Mouse (Mus musculus): ENCODE measurements around the gene Ctdnep1. TPM values are rescaled to one million over a fixed set of nuclear protein-coding genes. Genes with fewer than 3 reads are reported as not detected.

Ctdnep1 gene
- polyA plus RNA-seq, 1 experiment = 75.8 TPM

DNA sequence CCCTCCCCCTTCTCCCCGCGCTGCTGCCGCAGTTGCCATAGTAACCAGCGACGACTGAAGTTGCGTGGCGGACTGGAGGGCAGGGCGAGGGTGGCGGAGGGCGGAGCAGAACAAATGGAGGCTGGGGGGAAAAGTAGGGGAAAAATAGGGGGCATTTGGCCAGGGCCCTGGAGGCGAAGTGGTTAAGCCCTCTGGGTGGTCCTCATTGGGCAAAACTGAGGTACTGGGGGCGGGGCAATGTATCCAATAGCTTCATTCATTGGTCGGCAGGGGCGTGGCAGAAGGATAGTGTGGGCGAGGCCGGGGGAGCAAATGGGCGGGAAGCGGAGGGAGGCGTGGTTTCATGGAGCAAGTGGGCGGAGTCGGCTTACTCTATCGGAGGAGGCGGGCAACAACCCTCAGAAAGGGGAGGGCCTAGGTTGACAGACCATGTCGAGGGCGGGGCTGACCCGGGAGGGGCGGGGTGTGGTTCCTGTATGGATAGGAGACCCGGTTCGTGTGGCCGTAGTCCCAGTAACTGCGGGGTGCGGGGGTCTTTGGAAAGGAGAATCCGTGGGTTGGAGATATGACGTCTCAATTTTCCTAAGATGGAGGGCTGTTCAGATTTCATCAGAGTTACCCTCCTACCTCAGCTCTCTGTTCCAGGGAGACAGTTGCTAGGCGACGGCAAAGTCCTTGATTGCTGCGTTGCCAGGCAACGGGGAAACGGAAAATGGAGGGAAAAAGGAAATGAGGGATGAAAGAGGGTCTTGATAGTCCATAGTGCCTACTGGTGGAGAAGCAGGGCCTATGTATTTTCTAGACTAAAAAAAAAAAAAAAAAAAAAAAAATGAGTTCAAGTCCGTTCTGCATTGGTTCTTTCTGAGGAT is 40.5 kb downstream of the Ctdnep1 start:
- H3K27ac ChIP-seq (ENCODE audit: insufficient read depth, low read length) = no peak overlapping the region
- peak; percentile 77 to 88 for DNase-seq (ENCODE audit: low read depth in 1 of 2, low spot score in 2 of 2)
- 5% methylated on average over 39 of the region's 40 CpGs for WGBS
- H3K4me1 ChIP-seq (ENCODE audit: control insufficient read depth, insufficient read depth, insufficient read length) = peaks cover 11% of the 10 kb centered on the region; the same call in 1 of the 2 replicates
- H3K36me3 ChIP-seq (ENCODE audit: control insufficient read depth, insufficient read depth, low read length) = no peaks in the 10 kb centered on the region
- peak overlapping the region; percentile 56 for H3K4me3 ChIP-seq (ENCODE audit: extremely low read depth, insufficient read depth, insufficient read length)
- TF ChIP-seq CTCF (IDR thresholded peaks at IDR 0.05; ENCODE audit: extremely low read depth, insufficient read depth, insufficient read length, insufficient replicate concordance) (no peak), POLR2A (IDR thresholded peaks at IDR 0.05; ENCODE audit: low read depth, low read length) (no peak)
- no peaks in the 10 kb centered on the region for H3K27me3 ChIP-seq (ENCODE audit: control insufficient read depth, insufficient read depth, low read length)

DNA sequence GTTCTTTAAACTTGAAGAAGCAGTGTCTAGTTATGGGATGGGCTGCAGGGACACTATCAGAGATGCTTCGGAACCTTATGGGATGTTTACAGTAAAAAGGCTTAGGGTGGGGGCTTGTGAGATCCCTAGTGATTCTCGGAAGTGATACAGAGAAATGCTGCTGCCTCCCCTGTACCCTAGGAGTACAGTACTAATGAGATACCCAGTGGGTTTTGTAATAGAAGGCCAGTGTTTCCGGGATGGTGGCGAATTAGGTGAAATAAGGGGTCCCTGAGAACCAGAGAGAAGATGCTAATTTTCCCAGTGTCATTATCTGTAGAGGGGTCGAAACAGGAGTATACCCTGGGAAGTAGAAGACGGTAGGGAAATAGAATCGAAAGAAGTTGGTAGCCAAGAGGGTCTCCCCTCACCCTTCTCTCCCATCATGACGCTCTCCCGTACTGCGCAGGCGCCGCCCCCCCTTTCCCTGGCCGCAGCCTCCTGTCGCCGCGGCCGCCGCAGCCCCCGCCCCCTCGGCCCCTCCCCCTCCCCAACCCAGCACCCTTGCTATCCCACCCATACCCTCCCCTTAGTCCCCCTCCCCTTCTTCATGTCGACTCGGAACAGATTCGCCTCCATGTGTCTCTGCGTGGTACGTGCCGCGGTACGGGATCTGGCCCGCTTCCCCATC is 42.7 kb downstream of the Ctdnep1 start:
- H3K36me3 ChIP-seq (ENCODE audit: control insufficient read depth, insufficient read depth, low read length) = no peaks in the 10 kb centered on the region
- 66% methylated on average over 24 of the region's 29 CpGs for WGBS
- TF ChIP-seq POLR2A (IDR thresholded peaks at IDR 0.05; ENCODE audit: low read depth, low read length) (no peak), CTCF (IDR thresholded peaks at IDR 0.05; ENCODE audit: extremely low read depth, insufficient read depth, insufficient read length, insufficient replicate concordance) (no peak)
- no peak overlapping the region; the same call in 1 of the 2 replicates for H3K4me3 ChIP-seq (ENCODE audit: extremely low read depth, insufficient read depth, insufficient read length)
- H3K4me1 ChIP-seq (ENCODE audit: control insufficient read depth, insufficient read depth, insufficient read length) = peaks cover 9% of the 10 kb centered on the region; the same call in 1 of the 2 replicates
- no peak overlapping the region for H3K27ac ChIP-seq (ENCODE audit: insufficient read depth, low read length)
- H3K27me3 ChIP-seq (ENCODE audit: control insufficient read depth, insufficient read depth, low read length) = no peaks in the 10 kb centered on the region
- no peak for DNase-seq (ENCODE audit: low read depth in 1 of 2, low spot score in 2 of 2)

DNA sequence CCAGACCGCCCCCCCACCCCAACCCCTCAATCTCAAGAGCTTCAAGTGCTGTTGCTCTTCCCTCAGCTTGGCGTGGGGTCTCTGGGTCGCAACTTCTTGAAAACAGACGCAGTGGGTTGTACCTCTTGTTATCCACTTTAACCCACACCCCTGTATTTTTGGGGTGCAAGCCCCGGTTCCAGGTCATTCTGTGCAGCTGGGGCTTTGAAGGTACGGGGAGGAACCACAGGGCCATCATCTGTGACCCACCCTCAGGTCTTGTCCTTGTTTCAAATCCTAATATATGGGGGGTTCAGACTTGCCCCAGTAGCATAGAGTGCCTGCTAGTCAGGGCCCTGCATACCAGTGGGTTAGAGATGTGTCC is 43.2 kb downstream of the Ctdnep1 start:
- H3K36me3 ChIP-seq (ENCODE audit: control insufficient read depth, insufficient read depth, low read length) = no peaks in the 10 kb centered on the region
- TF ChIP-seq CTCF (IDR thresholded peaks at IDR 0.05; ENCODE audit: extremely low read depth, insufficient read depth, insufficient read length, insufficient replicate concordance) (no peak), POLR2A (IDR thresholded peaks at IDR 0.05; ENCODE audit: low read depth, low read length) (no peak)
- no peak overlapping the region for H3K27ac ChIP-seq (ENCODE audit: insufficient read depth, low read length)
- DNase-seq (ENCODE audit: low read depth in 1 of 2, low spot score in 2 of 2) = no peak
- H3K4me1 ChIP-seq (ENCODE audit: control insufficient read depth, insufficient read depth, insufficient read length) = peaks cover 13% of the 10 kb centered on the region; the same call in 1 of the 2 replicates
- no peak overlapping the region; the same call in 1 of the 2 replicates for H3K4me3 ChIP-seq (ENCODE audit: extremely low read depth, insufficient read depth, insufficient read length)
- no peaks in the 10 kb centered on the region for H3K27me3 ChIP-seq (ENCODE audit: control insufficient read depth, insufficient read depth, low read length)
- 70% methylated on average over 6 of the region's 6 CpGs for WGBS

DNA sequence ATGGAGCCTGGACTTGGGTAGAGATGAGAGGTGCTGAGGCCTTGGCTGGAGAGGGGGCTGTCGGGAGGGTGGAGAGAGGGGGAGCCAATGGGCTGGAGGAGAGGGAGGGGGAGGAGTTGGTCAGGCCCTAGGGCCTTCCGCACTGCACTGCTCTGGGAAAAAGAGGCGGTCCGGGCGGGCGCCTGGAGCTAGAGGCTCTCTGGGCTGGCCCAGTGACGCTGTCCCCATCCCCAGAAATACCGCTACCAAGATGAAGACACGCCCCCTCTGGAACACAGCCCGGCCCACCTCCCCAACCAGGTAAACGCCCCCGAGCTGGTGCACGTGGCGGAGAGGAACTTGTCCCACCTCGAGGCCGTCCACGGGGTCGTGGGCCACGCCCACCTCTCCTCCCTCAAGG is 45.7 kb downstream of the Ctdnep1 start:
- no peak for TF ChIP-seq CTCF (IDR thresholded peaks at IDR 0.05; ENCODE audit: extremely low read depth, insufficient read depth, insufficient read length, insufficient replicate concordance)
- TF ChIP-seq POLR2A (IDR thresholded peaks at IDR 0.05; ENCODE audit: low read depth, low read length) = no peak
- no peak overlapping the region for H3K4me3 ChIP-seq (ENCODE audit: extremely low read depth, insufficient read depth, insufficient read length)
- no peak overlapping the region for H3K27ac ChIP-seq (ENCODE audit: insufficient read depth, low read length)
- H3K27me3 ChIP-seq (ENCODE audit: control insufficient read depth, insufficient read depth, low read length) = no peaks in the 10 kb centered on the region
- WGBS = 76% methylated on average over 19 of the region's 19 CpGs
- no peaks in the 10 kb centered on the region for H3K36me3 ChIP-seq (ENCODE audit: control insufficient read depth, insufficient read depth, low read length)
- no peak for DNase-seq (ENCODE audit: low read depth in 1 of 2, low spot score in 2 of 2)
- H3K4me1 ChIP-seq (ENCODE audit: control insufficient read depth, insufficient read depth, insufficient read length) = peaks cover 17% of the 10 kb centered on the region; the same call in 1 of the 2 replicates

DNA sequence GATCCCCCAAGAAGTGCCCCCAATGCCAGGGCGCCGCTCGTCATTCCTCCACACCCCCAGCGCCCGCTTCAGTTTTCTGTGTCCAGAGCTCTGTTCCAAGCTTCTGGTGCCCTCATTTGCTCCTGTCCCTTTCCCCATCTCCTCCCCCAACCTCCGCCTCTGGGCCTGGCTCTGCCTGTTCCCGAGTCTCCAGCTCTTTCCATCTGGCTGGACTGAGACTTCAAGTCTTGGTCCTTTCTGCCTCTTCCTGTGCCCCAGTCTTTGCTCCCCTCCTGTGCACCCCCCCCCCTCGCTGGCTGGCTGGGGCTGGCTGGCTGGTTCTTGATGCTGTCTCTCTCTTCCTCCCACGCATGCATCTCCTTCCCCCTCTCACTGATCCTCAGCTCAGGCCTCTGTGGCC is 46.4 kb downstream of the Ctdnep1 start:
- TF ChIP-seq POLR2A (IDR thresholded peaks at IDR 0.05; ENCODE audit: low read depth, low read length) (no peak), CTCF (IDR thresholded peaks at IDR 0.05; ENCODE audit: extremely low read depth, insufficient read depth, insufficient read length, insufficient replicate concordance) (no peak)
- Histone ChIP-seq H3K27ac (ENCODE audit: insufficient read depth, low read length) (no peak overlapping the region), H3K27me3 (ENCODE audit: control insufficient read depth, insufficient read depth, low read length) (no peaks in the 10 kb centered on the region), H3K36me3 (ENCODE audit: control insufficient read depth, insufficient read depth, low read length) (no peaks in the 10 kb centered on the region), H3K4me1 (ENCODE audit: control insufficient read depth, insufficient read depth, insufficient read length) (peaks cover 17% of the 10 kb centered on the region; the same call in 1 of the 2 replicates), H3K4me3 (ENCODE audit: extremely low read depth, insufficient read depth, insufficient read length) (no peak overlapping the region)
- WGBS = 80% methylated on average over 9 of the region's 9 CpGs
- DNase-seq (ENCODE audit: low read depth in 1 of 2, low spot score in 2 of 2) = no peak

DNA sequence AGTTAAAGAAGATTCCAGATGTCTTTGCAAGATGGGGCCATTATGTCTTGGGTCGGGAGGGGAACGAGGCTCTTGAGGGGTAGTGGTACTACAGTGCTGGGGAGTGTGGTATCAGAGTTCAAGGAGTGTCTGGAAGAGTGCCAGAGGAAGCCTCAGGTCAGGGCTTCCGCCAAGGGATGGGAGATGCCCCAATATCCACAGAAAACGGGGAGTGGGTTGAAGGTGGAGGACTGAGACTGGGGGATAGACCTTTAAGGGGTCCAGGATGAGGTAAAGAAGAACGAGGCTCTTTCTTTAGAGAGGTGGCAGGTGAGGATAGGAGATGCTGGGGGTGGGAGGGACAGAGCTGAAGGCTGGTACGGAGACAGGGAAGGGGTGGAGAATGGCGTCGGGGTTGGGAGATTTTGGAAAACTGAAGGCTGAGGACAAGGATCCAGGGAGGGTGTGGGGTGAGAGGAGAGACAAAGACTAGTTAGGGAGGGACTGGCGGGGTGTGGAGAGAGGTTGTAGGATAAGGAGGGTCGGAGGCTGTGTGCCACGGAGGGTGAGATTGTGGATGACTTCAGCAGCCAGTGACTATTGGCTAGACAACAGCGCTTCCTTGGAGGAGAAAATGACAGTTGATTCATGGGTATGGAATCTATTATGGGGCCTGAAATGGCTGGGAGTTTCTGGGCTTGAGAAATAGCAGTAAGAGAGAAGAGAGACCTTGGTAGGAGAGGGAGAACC is 47.6 kb downstream of the Ctdnep1 start:
- no peak overlapping the region for H3K4me3 ChIP-seq (ENCODE audit: extremely low read depth, insufficient read depth, insufficient read length)
- H3K27ac ChIP-seq (ENCODE audit: insufficient read depth, low read length) = no peak overlapping the region; the same call in 1 of the 2 replicates
- WGBS = 50% methylated on average over 12 of the region's 12 CpGs
- no peaks in the 10 kb centered on the region for H3K27me3 ChIP-seq (ENCODE audit: control insufficient read depth, insufficient read depth, low read length)
- H3K36me3 ChIP-seq (ENCODE audit: control insufficient read depth, insufficient read depth, low read length) = no peaks in the 10 kb centered on the region
- H3K4me1 ChIP-seq (ENCODE audit: control insufficient read depth, insufficient read depth, insufficient read length) = peaks cover 17% of the 10 kb centered on the region; the same call in 1 of the 2 replicates
- TF ChIP-seq CTCF (IDR thresholded peaks at IDR 0.05; ENCODE audit: extremely low read depth, insufficient read depth, insufficient read length, insufficient replicate concordance) = no peak
- no peak for TF ChIP-seq POLR2A (IDR thresholded peaks at IDR 0.05; ENCODE audit: low read depth, low read length)
- DNase-seq (ENCODE audit: low read depth in 1 of 2, low spot score in 2 of 2) = no peak

Data from spleen, adult 2 months (tissue).